Mouse (Mus musculus) urinary bladder, adult 18-20 months (tissue): ENCODE data around the gene Tsc22d4.

Source experiments
- DNase-seq, 2 experiments: peaks; one replicate each; pipeline ENCODE4 v3.0.0; 2022; ENCODE audit warnings: low spot score in 2 of 2, mixed read lengths in 2 of 2

The Tsc22d4 gene

DNA sequence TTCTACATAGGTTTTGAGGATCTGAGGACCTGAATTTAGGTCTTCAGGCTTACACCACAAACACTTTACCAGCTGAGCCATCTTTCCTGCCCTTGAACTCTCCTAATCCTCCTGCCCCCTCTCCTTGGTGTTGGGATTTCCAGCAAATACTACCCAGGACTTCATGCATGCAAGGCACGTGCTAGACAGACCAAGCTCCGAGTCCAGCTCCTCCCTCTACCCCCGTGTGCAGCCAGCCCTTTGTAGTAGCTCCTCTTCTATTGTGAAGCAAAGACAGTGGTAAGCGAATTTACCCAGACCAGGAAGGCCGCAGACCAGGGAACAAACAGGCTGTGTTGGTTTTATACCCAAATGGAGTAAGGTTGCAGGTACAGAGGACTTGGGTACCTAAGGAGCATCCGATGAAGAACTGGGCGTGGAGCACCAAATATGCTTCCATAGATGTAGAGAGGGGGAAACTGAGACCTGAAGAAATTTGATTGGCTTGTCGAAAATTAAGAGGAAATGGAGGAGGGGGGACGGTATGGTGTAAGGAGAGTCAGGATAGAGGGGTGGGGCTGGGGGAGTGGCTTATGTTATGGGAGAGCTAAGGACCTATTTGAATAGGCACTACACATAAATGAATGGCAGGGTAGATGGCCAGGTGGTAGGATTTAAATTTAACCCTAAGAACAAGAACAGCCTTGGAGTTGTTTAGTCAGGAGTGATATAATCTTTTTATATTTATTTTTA, 19.2 kb downstream of the Tsc22d4 start:
- DNase-seq: no peak

DNA sequence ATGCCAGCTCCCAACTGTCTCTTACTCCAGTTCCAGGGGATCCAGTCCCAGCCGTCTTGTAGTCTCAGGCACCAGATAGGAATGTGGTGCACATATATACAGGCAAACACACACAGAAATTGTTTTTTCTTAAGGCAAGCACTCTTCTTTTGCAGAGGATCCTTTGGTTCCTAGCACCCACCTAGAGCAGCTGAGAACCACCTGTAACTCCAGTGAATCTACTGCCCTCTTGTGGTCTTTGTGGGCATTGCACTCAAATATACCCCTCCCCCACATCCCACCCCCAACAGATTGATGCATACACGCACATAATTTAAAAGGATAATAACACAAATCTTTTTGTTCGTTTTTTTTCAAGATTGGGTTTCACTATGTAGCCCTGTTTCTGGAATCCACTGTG, 20.7 kb downstream of the Tsc22d4 start:
- no peak for DNase-seq

DNA sequence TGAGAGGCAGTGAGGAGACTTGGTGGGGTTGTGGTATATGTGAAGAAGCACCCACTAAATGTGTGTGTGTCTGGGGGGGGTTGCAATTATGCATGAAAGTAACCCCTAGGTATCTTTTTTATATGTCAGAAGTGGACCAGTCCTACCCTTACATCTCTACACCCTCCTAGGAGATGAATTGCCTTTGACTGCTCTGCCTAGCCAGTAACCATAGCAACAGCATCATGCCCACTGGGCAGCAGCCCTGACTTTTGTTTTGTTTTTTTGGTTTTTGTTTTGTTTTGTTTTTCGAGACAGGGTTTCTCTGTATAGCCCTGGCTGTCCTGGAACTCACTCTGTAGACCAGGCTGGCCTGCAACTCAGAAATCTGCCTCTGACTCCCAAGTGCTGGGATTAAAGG, 22.9 kb downstream of the Tsc22d4 start:
- DNase-seq: no peak

DNA sequence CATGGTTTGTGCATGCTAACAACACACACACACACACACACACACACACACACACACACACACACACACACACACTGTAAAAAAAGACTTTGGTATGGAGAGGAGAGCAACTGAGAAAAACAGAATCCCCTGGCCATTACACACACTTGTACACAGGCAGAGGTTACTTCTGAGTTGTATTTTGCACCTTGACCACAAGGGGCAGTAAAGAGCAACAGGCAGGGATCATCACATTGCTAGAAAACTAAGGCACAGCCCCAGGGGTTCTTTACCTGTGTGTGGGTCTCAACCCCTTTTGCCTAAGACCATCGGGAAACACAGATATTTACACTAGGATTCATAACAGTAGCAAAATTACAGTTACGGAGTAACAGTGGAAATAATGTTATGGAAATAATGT, 25.2 kb downstream of the Tsc22d4 start:
- DNase-seq: no peak

DNA sequence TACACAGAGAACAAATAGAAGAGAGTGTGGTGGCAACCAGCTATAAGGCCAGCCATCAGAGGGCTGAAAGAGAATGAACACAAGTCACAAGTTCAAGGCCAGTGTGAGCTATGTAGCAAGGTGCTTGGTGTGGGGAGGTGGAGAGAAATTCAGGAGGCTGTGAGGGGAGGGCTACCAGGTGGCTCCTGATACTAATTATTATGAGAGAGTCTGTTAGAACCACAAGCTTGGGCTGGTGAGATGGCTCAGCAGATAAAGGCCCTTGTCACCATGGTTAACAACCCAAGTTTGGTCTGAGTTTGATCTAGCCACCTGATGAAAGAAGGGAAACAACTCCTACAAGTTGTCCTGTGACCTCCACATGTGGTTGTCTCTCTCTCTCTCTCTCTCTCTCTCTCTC, 27.2 kb downstream of the Tsc22d4 start:
- no peak for DNase-seq

DNA sequence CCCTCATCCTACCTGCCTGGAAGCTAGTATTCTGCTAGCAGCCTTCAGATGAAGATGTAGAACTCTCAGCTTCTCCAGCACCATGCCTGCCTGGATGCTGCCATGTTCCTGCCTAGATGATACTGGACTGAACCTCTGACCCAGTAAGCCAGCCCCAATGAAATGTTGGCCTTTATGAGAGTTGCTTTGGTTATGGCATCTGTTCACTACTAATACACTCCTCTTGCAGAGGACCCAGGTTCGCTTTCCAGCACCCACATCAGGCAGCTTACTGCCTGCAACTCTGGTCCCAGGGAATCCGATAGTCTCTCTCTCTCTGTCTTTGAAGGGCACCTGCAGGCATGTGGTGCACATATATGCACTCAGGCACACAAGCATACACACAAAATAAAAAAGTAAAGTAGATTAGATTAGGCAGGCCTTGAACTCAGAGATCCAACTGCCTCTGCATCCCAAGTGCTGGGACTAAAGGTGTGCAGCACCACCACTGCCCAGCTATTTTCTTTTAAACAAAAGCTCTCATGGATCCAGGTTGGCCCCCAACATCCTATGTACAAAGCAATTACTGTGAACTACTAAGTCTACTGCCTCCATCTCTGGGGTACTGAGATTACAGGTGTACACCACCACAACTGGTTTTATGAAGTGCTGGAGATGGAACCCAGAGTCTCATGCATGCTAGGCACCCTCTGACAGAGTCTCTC, 30.2 kb downstream of the Tsc22d4 start:
- no peak for DNase-seq

DNA sequence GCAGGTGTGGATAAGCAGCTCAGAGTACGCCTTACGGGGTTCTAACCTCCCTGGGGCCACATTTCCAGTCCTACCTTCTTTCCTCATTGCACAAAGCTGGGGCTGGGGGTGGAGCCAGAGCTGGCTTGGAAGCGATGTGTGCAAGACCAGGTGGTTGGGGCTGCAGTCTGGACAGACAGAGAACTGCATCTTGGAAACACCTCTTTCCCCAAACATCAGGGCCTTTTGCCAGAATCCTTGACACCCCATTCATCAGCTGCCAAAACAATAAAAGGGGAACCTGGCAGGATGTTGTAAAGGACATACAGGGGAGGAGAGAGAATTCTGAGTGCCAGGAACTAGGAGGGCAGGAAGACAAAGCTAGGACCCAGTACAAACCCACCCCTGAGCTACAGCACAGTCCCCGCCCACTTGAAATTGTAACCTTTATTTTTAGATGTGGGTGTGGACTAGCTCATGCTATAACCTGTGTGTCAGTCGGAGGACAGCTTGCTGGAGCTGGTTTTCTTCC, 30.9 kb downstream of the Tsc22d4 start:
- DNase-seq: no peak

DNA sequence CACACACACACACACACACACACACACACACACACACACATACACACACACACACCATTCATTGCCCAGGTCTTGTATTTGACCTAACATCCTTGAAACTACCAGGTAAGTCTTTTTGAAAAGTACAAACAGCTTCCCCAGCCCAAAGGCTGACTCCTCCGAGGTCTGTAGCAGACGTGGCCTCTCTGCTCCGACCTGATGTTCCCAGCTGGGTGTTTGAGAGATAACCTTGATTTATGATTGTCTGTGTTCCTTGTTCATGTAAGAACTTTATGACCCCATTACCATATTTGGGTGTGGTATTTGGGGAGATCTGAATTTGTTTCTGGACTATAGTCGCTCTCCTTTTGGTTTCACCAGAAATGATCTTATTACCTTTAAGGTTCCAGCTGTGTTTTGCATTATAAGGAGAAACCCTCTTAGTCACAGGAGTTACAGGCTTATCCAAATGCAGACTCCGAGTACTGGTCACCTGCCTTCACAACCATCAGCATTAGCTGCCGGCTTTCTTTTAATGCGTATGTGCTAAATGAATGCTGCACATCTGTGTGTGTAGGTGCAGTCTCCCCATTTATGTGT, 31.8 kb downstream of the Tsc22d4 start:
- no peak for DNase-seq

DNA sequence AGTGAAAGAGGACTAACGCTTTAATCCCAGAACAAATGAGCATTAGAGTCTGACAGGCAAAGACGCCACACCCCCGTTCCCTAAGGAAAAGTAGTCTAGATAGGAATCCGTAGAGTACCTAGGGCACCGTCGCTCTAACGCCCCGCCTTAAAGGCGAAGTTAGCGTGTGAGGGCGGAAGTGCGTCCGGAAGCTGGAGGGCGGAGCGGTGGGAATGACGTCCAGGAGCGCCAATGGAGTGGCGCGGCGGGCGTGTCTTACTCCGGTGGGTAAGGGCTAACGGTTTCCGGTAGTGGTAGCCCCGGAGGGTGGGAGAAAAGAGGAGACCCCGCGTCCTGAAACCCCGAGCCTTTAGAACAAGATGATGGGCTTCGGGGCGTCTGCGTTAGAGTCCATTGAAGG, 33.1 kb downstream of the Tsc22d4 start, which contains the start of gene Ppp1r35:
Ppp1r35 (plus strand) TSS at position 215 of the 400 bp plus-strand sequence.
- peak; percentile 95 to 98 for DNase-seq

DNA sequence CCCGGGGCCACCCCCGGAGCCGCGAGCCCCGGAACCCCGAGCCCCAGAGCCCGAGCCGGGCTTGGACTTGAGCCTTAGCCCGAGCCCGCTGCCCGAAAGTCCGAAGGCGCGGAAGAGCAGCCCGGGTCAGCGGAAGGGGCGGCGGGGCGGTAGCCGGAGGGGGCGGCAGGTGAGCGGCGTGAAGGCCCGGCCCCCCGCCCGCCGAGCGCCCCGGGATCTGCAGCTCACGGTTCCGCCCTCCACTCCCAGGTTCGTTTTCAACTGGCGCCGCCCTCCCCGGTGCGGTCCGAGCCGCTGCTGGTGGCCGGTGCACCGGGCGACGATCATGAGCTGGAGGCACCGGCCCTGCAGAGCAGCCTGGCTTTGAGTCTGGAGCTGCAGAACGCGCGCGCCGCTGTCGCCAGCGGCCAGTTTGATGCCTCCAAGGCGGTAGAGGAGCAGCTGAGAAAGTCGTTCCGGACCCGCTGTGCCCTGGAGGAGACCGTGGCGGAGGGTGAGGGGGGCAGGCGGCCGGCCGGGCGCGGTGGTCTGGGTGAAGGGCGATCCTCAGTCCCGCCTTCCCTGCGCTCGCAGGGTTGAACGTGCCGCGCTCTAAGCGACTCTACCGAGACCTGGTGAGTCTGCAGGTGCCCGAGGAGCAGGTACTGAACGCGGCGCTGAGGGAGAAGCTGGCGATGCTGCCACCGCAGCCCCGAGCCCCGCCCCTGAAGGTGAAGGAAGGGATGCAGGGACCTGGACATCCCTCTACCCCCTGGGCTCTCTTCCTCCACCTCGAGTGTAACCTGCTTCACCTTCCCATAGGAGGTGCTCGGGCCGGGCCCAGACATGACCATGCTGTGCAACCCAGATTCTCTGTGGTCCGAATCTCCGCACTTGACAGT, 33.8 kb downstream of the Tsc22d4 start:
- DNase-seq: no peak

DNA sequence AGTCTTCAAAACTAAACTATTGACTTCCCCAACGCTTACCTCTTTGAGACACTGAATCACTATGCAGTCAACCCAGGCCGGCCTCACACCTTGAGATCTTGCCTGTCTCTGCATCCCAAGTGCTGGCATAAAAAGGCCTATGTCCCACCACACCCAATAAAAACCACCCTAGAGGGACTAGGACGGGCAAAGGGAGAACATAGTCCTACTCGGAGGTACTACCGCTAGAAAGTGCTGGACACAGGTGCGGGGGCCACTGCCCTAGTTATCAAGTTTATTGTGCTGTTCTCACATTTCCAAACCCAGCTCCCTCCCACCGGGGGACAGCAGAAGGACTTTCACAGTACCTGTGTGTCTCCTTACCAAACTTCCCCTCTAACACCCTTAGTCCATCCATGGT, 36.1 kb downstream of the Tsc22d4 start:
- no peak for DNase-seq

DNA sequence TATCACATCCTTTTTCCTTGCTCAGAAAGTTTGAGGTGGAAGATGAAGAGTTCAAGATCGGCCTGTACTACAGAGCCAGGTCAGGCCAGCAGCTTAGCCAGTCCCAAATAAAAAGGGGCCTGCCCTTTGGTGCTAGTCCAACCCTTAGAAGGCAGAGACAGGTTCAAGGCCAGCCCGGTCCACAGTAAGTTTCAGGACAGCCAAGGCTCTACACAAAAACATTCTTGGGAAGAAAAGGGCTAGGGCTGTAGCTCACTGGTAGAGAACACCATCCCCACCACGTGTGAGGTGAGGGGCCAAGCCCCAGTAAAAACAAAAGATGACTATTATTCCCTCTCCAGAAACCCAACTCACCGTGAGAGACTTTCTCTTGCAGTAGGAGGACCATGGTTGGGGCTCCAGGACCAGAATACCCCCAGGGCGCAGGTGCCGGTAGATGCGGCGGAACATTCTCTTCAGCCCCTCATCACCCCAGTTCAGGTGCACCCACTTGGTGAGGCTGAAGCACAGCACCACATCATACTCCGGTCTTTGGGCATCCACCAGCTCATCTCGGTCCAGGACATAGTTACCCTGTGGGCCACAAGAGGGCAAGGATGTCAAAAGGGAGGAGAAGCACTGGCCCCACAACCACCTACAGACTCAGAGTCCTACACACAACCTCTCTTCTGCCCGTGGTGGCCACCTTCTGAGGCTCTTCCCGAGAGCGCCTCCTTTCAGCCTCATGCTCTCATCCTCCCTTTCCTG, 37.4 kb downstream of the Tsc22d4 start:
- no peak for DNase-seq

DNA sequence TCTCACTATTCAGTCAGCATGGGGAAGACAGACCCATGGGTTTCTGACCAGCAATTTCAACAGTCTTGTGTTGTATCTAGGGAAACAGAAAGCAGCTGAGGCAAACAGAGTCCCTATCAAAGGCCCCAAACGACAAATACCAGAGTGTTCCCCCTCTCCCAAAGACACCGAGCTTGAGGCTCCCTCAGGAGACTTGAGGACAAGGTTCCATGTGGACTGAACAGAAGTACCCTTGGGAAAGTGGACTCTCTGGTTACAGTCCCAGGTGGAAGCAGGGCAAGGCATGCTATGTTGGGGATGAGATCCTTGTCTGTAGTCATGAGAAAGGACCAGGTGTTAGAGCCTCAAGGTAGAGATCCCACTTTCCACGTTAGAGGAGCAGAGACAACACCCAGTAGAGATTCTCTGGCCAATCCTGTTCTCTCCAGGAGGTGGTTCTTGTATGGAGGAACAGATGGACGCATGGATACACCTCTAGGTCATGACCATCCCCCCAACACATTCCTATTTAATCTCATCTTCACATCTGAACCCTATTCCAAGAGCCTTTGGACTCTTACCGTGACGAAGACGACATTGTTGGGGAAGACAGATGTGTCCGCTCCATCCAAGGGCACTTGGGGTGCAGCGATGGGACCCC, 38.5 kb downstream of the Tsc22d4 start:
- no peak for DNase-seq

DNA sequence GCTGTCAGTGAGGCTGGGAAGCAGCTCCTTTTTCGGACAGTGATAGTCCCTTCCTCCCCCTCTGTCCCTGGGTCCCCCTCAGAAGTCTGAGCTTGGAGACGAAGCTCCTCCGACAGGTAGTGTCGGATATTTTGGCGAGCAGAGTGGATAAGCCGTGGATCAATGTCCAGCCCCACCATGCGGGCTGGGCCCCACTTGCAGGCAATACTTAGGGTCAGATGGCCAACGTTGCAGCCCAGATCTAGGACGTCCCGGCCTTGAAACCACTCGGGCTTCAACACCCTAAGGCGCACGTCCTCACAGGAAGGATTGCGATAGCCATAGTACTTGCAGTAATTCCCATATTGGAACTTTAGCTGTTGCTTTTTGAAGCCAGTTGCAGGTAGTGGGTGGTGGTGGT, 39.0 kb downstream of the Tsc22d4 start:
- DNase-seq: no peak

DNA sequence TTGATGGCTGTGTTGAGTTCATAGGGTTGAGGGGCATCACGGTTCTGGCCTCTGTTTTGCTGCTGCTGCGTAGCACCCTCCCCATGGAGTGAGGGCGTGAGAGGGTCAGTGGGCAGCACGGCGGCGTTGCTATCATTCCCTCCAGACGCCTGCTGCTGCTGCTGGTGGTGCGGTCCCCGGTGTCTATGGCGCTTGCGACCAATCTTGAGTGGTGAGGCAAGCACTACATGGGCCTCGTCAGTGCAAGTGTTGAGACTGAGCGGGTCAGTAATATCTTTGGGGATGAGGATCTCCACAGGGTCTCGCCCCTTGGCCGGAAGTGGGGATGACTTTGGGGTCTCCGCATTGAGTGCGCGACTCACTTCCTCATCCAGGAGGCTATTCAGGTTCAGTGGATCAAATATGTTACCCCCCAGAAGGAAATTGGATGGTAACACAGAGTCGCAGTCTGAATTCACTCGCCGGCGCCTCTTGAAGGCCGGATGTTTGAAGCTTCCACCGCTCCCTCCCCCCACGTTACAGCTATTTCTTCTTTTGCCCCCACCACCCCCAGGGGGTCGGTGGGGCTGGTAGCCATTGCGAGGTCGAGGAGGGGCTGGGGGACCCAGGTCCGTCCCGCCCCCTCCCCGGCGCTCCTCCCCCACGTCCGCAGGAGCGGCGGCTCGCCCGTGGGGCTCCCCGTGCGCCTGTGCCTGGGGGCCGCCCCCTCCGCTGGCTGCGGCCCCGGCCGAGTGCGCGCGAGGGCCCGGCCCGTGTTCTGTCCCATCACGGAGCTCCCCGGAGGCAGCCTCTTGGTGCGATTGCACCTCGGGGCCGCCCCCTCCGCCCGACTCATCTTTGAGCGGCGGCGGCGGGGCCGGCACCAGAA, 39.9 kb downstream of the Tsc22d4 start:
- DNase-seq: no peak

DNA sequence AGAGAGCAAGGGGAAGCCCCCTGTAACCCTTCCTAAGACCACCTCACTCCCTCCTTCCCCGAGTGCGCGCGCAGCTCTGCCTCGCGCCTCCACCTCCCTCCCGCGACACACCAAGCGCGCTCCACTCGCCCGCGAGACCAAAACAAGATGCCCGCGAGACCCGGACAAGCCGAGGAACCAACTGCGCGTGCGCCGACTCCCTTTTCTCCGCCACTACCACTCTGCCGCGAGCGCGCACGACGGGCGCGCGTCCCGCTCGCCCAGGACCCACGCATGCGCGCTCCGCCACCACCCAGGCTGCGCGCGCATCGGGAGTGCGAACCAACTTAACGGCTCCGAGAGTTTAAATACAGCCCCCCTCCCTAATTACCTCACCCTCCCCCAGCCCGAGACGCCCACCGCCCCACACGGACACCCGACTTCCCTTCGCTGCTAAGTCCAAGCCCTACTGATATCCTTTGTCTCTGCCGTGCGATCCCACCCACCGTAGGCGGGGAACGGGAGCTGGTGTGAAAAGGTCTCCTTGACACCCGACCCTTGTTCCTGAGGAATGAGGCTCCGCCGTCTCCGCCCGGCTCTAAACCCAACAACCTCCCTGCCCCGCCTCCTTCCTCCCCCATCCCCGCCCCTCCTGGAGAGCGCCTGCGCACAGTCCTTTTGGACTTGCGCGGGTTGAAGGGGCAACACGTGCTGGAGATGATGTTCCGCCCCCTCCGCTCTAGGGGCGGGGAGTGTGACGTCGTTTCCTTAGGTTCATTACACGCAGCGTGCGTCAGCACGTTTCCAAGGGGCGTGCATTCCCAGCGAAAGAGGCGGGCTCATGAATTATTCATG, 40.8 kb downstream of the Tsc22d4 start:
- DNase-seq: peak; percentile 93 to 97

DNA sequence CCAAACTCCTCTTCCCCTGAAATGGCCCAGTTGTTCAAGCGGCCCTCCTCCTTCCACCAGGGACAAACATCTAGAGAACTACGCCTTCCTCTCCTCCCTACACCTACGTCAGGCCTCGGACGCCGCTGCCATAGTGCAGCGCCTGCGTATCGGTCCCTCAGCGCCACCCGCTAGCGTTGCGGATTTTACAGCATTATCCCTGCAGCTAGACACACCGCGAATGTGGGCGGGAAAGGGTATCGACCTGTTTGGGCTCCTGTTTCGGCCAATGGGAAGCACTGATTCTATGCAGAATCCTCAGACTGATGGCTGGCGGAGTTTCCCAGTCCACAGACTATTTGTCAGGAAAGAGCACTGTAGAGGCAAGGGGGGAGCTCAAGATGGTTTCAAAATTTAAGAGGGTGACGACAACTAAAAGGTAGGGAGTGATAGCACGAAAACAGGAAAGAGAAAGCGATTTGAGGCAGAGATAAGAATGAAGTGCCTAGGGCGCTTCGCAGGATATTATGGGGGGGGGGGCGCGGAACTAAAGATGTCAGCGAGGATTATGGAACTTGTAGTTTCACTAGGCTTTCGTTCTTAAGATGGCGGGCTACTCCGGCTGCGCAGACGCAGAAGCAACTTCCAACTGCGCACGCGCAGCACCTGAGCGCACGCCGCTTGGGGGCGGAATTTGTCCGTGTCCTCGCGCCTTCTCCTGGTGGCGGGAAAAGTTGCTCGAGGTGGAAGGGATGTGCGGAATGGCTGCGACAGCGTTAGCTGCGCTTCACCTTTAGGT, 41.8 kb downstream of the Tsc22d4 start, which contains the start of the genes Mepce and Zcwpw1:
Mepce (minus strand) TSS at position 505 of the 778 bp plus-strand sequence.
Zcwpw1 (plus strand) TSS at position 648 of the 778 bp plus-strand sequence.
- DNase-seq: peak; percentile 93 to 96

DNA sequence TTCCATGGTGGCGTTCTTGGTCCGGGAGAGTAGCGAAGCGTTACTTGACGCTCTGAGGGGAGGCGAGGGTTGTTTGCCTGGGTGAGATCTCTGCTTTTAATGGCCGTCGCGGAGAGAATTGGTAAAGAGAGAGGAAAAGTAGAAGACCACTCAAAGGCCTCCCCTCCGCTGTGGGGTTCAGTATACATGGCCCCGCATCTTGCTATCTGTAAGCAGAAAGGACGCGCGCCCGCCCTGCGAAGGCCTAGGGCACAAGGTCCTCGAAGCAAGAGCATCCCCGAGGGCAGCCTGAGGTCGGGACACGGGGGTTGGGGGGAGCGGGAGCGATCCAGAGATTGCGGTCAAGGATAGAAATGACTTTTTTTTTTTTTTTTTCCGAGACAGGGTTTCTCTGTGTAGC, 42.6 kb downstream of the Tsc22d4 start:
- no peak for DNase-seq
